Mouse (Mus musculus): ENCODE measurements around the gene Car10. TPM values are rescaled to one million over a fixed set of nuclear protein-coding genes. Genes with fewer than 3 reads are reported as not detected.
A peak's percentile ranks its signal among the peaks of the same experiment; 100 is the strongest.

The Car10 gene
- total RNA-seq, 2 experiments from 2014 or later = 0.33 to 0.41 TPM

GRCm38 (mm10) chr11:93497896-93498295, 400.1 kb downstream of the Car10 start:
- no peak for DNase-seq

- DNase-seq = no peak
Observed at GRCm38 (mm10) chr11:93500442-93500841, 402.6 kb downstream of the Car10 start.

DNA sequence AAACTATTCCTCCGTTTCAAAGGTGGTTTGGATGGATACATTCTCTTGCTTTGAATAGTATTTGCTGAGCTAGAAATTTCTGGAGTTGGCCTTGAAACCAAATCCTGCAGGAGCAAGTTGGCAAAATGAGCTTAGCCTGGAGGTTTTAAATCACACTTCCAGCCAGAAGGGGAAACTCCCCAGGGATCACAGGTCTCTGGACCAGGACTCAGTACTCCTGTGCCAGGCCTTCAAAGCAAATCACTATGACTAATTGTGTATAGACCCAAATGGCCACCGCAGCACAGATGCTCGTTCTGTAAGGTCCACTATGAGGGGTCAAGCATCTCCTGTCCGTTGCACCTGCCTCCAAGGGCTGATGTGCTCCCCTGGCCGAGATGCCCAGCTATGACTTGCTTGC, 403.8 kb downstream of the Car10 start:
- no peak for DNase-seq

DNA sequence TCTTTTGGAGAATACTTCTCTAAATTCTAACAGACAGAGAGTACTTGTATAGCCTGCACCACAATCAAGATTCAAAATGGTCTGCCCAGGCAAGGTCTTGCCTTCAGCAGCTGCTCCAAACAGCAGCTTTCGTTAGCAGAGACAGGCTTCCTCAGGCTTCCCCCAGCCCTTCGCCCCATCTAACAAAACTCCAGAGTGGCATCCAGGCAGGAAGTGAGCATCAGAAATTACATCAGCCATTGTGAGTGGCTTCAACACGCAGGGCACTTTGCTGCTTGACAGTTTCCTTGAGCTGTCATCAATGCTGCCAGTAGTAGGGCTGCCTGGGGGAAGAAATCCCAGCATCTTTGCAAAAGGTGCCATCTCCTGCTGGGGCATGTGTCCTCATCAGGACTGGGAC, 405.0 kb downstream of the Car10 start:
- no peak for DNase-seq

DNA sequence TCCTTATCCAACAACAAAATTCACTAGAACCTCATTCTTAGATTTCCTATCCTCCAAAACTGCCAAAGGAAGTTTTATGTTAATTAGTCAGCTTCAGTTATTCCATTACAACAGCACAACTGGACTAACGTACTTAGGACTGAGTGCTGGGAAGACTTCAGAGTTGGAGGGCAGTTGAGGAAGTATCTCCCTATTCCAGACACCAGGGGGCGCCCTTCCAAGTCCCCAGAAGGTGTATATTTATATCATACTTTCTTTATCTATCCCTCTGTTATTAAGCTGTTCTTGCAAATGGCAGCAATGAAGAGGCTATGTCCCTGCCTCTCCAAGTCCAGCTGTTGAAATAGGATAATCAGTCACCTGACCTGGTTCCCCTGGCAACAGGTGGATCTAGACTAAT, 405.6 kb downstream of the Car10 start:
- DNase-seq = peak; percentile 42

DNA sequence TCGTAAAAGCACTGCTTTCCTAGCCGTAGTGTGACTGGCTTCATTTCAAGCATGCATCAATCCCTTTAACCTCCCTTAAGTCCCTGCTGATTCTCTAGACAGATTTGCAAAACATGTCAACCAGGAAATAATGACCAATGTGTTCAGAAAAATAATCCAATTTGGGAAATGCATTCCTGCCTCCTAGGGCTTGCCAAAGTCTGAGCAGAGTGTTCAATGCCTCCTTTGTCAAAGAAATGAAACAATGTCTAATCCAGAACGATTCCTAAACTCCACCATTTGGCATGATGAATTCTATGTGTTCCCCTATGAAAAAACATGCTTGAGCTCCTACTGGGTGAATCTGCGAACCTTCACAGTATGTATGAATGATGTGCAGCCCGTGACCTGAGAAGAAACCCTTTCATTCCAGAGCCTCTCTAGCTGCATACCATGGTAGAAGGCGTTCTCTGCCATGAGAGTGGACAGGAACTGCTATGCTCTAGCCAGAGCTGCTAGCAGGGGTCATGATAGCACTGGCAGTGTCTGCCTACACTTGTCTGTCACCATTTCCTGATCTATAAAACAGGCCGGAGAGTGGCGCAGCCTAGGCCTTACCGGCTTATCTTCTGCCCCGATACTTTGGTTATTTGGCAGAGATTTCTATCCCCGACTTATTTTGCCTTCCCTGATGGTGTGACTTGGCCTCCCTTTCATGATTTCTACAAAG, 411.9 kb downstream of the Car10 start:
- DNase-seq = no peak

- no peak for DNase-seq
Observed at GRCm38 (mm10) chr11:93512843-93513242, 415.0 kb downstream of the Car10 start.

DNA sequence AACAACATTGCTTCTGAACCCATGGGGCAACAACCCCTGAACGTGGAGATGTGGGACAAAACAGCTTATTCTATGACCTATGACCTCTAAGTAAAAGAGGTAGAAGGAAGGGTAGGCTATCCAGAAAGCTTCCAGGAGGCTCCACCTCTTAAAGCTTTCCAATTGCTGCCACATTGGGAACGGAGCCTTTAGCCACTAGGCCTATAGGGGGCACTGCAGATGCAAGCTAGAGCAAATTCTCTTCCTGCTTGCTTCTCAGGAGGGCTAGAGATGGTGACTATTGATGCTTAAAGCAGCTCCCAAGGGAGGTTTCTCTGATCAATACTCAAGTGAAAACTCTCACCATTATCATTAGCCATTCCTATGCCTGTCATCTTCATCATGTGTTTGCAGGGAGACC, 416.6 kb downstream of the Car10 start:
- DNase-seq = no peak

DNA sequence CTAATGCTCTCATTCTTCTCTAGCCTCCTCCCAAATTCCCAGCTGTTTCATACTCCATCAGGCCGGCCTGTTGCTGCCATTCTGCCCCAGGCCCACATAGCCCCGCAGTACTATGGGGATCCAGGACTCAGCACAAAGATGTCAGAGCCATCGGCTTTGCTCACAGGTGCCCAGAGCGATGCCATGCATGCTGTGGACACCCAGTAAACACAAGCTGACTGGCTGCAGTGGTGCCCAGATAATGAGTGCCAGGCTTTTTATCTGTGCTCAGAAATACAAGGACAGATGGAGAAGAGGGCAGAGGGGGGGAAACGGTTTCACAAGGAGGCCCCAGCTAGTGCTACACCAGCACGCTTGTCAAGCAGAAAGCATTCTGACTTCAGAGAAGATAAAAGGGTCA, 417.7 kb downstream of the Car10 start:
- no peak for DNase-seq

DNA sequence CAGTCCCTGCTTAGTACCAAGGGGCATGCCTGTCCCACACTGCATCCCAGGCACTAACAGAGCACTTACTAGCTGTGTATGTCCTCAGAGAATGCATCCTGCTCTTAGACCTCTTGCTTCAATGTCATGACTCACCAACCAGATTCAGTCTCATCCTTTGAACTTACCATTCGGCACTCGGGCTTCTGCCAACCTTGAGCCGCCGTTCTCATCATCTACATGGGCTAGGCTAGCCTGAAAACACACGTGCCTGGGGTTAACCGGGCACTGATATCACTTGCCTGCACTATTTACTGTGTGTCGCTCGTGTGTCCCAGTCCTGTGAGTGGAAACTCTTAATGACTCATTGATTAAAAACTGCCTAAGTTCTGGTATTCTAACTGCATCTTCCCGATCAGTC, 418.4 kb downstream of the Car10 start:
- DNase-seq = no peak

DNA sequence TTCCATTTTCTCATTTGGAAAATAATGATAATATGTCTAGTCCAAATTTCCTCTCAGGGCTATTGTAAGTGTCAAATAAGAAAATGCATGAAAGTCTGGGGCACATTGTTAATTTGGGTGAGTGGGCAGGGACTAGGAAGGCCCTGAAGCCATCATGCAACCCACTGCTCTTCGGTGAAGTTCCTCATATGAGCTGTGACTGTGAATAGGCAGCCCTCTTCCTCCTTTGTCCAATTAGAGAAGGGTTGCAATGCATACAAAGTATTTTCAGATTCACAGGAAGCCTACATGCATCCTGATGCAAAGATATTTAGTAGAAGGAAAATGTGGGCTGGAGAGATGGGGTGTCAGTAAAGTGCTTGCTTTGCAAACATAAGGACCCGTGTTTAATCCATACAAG, 419.1 kb downstream of the Car10 start:
- no peak for DNase-seq

DNA sequence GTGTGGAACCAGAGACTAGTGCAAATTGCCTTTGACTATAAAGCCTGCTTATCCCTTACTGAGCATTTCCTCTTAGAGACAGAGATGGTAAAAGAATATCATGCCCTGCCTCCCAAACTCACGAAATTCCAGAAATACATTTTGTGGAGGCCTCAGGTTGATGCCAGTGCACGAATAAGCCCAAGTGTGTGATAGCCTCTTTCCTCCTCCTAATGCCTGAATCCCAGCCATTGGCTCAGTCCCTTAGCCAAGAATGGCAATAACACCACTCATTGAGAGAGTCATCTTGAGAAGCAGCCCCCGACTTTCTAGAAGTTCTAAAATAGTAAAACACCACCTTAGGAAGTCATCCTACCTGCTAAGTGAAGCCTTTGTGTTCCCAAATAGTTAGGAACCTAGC, 424.7 kb downstream of the Car10 start:
- no peak for DNase-seq

GRCm38 (mm10) chr11:93525921-93526320, 428.1 kb downstream of the Car10 start:
- no peak for DNase-seq

DNA sequence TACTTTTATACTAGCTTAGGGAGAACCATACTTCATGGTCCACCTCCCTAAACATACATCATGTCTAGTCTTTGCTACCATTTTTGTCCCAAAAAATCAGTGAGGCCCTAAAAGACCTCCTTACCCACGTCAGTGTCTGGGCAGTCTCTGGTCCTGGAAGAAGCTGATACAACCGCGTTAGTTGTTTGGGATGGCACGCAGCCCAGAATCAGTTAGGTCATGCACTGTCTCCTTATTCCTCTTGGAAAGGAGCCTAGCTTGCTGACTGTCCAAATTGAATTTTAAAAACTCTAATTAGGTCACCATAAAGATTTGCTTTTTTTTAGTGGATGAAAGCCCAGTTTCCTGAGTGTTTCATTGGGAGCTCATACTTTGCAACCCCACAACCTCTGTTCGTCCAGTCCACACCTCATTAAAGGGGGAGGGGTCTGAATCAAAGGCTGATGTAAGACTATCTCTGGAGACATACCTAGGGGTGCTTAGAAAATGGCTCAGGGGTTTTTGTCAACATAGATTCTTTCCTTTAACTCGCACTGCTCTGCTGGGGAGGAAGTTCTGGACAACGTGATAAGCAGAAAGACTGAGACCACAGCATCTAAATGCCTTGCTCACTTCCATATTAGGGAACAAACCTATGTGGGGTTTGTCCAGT, 433.3 kb downstream of the Car10 start:
- DNase-seq = peak; percentile 63

DNA sequence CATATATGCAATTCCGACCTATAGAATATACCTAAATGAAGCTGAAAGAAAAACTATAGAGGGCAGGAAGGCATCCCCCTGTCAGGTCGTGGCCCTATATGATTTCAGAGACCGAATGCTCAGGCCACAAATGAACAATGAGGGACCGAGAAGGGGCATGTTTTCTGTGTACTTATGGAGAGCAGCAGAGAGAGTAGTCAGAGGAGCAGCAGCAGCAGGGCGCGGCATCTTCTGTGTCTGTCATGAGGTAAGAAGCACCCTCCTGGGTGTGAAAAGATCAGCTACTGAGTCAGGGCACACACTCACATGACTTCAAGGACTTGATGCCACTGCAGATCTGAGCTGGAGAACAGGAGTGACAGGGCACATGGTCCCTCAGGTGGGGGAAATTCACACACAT, 438.4 kb downstream of the Car10 start:
- no peak for DNase-seq

DNA sequence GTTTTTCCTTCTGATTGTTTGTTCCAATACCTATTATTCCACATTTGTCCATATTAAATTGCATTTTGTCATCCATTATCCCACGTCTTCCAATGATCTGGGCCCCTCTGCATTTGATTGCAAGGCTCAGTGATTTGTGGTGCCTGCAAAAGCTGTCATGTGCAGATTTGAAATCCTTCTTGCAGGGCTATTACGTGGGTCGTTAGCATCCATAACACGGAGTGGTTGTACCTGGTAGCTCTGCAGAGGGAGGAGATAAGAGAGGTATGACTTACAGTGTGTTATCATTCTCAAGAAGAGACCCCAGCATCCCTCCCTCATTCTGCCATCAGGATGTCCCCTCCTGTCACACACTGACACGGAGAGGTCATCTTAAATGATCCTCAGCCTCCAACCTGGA, 451.1 kb downstream of the Car10 start:
- no peak for DNase-seq

DNA sequence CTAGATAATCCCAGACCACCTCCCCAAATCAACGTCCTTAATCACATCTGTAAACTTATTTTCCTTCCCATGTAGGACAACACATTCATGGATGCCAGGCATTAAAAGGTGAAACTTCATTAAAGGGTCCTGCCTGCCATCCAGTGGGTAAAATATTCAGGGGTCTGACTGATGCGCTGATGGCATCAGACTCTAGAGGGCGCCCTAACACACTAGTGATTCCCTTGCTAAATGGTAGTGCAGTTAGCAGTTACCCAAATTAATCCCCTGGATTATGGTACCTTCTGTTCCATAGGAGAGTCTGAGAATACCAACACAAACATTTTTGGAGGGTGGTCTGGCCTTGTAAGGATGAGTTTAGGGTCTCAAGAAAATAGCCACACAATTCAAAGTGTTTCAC, 453.1 kb downstream of the Car10 start:
- peak; percentile 26 for DNase-seq

DNA sequence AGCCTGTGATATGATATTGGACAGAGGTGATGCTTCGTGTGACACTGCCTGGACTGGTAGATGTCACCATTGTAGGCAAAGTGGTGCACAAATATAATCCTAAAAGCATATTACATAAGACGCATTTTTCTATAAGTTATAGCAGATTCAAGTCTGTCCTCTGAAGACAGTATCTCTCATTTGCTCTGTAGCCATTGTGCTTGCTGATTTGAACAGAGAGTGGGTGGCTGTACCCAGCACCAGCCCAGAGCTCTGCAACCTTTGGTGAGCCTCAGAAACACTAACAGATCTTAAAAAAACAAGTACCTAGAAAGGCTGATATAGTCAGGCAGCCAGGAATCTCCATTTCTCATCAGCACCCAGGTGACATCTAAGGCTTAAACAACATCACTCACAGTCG, 461.3 kb downstream of the Car10 start:
- no peak for DNase-seq

GRCm38 (mm10) chr11:93560570-93560969, 462.7 kb downstream of the Car10 start:
- no peak for DNase-seq

GRCm38 (mm10) chr11:93562330-93562865, 464.6 kb downstream of the Car10 start:
- no peak for DNase-seq

DNA sequence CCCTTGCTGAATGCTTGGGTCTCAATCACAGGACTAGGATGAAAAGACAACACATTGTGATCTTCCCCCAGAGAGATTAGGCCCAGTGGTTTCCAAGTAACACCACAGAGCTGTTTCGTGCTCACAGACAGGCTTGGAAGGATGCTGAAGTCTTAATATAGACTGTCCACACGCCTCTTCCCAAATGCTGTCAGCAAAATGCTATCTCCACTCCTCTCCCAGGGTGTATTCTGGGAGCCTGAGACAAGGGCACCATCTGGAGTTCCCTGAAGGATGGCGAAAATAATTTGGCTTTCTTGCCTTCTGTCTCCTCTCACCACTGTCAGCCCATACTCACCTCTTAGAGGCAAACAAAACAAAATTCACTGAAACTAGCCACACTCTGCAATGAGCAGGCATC, 467.9 kb downstream of the Car10 start:
- no peak for DNase-seq

DNA sequence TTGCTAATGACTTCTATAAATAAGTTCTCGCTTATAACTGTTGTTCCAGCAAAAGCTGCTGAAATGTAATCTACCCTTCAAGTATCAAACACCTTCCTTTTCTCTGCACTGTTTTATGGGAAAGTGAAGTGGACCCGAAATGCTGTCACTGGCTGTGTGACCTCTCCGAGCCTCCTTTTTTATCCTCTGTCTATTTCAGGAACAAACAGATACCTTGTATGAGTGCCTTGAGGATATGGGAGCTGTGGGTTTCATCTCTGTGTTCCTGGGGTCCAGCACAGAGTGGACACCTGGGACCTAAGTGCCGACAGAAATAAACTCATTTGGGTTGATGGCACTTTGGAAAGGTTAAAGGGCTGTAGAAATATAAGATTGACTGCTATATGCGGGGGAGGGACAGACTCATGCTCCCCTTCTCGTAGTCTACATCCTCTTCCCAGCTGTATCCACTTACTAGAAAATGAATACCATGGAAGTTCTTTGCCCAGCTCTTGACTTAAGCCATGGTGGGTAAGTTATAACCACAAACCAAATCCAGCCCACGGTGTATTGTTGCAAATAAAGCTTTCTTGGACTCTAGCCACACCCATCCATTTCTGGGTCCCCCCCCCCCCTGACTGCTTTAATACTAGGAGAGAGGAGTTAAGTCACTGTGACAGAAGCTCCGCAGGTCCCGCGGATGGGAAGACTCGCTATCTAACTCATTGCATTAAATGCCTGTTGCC, 474.3 kb downstream of the Car10 start:
- DNase-seq = no peak

GRCm38 (mm10) chr11:93577441-93577840, 479.6 kb downstream of the Car10 start:
- DNase-seq = no peak
